ENCODE assay signal across 12 mouse cellular contexts in the genomic region with DNA sequence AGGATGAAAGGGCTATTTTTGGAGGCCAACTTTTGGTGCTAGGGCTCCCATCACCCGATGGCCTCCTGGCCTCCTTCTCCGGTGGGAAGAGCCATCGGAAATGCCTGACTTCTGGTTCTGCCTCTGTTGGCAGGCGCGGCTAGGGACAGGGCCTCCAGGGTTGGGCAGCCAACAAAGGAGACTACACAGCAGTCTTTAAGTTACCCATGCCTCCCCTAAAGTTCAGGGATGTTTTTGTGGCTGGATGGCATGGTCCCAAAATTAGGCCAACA.
DNase-seq lines count a peak whose midpoint lies in the region; ATAC-seq lines count a peak whose summit lies in the region.
"Had no signal": no experiment of that assay in that cellular context is flagged by ENCODE, and none has a peak within 500 bp of the region (broad histone marks: within the 10 kb centered on the region; RNA-seq: fewer than 3 reads in every experiment).

No protein-coding gene starts in this region.

- ATAC-seq in forebrain, embryonic 14.5 days, result no peak
- peak; percentile 9; the same call in 1 of the 2 replicates for ATAC-seq in heart, embryonic 16.5 days (replicated peaks; ENCODE audit: extremely low read depth, insufficient read depth, low FRiP score)

- no peaks in the 10 kb centered on the region for H3K36me3 ChIP-seq in forebrain, embryonic 10.5 days (replicated peaks)
- no peaks in the 10 kb centered on the region for H3K36me3 ChIP-seq in forebrain, embryonic 14.5 days (ENCODE audit: control insufficient read depth, insufficient read depth, low read length)
- H3K36me3 ChIP-seq in heart, embryonic 16.5 days (ENCODE audit: control insufficient read depth, insufficient read depth), result no peaks in the 10 kb centered on the region
- H3K36me3 ChIP-seq: liver, embryonic 13.5 days had no signal

- H3K4me3 ChIP-seq in forebrain, embryonic 10.5 days, result no peak overlapping the region
- no peak overlapping the region for H3K4me3 ChIP-seq in forebrain, embryonic 14.5 days (ENCODE audit: low read depth, low read length)
- no peak overlapping the region for H3K4me3 ChIP-seq in heart, embryonic 16.5 days (ENCODE audit: low read length)
- H3K4me3 ChIP-seq: erythroblast, embryonic 14.5 days; liver, embryonic 13.5 days had no signal

- H3K27me3 ChIP-seq in forebrain, embryonic 10.5 days (ENCODE audit: poor library complexity, severe bottlenecking), result peaks cover 24% of the 10 kb centered on the region
- no peaks in the 10 kb centered on the region; the same call in 1 of the 2 replicates for H3K27me3 ChIP-seq in forebrain, embryonic 14.5 days (replicated peaks; ENCODE audit: control insufficient read depth, insufficient read depth, low read length)
- no peaks in the 10 kb centered on the region for H3K27me3 ChIP-seq in heart, embryonic 16.5 days (ENCODE audit: control insufficient read depth, insufficient read depth, low read length)

- no peaks in the 10 kb centered on the region for H3K9me3 ChIP-seq in forebrain, embryonic 10.5 days
- H3K9me3 ChIP-seq in forebrain, embryonic 14.5 days (replicated peaks; ENCODE audit: control insufficient read depth, low read length), result no peaks in the 10 kb centered on the region
- H3K9me3 ChIP-seq in heart, embryonic 16.5 days (replicated peaks; ENCODE audit: control insufficient read depth, low read length), result no peaks in the 10 kb centered on the region
- H3K9me3 ChIP-seq: liver, embryonic 13.5 days had no signal

- H3K4me1 ChIP-seq in forebrain, embryonic 10.5 days, result peaks cover 31% of the 10 kb centered on the region
- H3K4me1 ChIP-seq in forebrain, embryonic 14.5 days (ENCODE audit: control insufficient read depth, insufficient read depth, low read length), result peaks cover 3% of the 10 kb centered on the region; the same call in 1 of the 2 replicates
- H3K4me1 ChIP-seq in heart, embryonic 16.5 days (ENCODE audit: control insufficient read depth, insufficient read depth, low read length), result peaks cover 13% of the 10 kb centered on the region

- peak overlapping the region; percentile 40; the same call in 1 of the 2 replicates for H3K27ac ChIP-seq in forebrain, embryonic 10.5 days
- no peak overlapping the region for H3K27ac ChIP-seq in forebrain, embryonic 14.5 days (ENCODE audit: low read depth, low read length)
- H3K27ac ChIP-seq in heart, embryonic 16.5 days (ENCODE audit: low read length), result peak overlapping the region; percentile 75
- H3K27ac ChIP-seq: liver, embryonic 13.5 days had no signal

- H3K9ac ChIP-seq in forebrain, embryonic 14.5 days (ENCODE audit: low read length), result no peak overlapping the region
- H3K9ac ChIP-seq in heart, embryonic 16.5 days (ENCODE audit: low read length), result no peak overlapping the region
- H3K9ac ChIP-seq: liver, embryonic 13.5 days had no signal

- no peak overlapping the region for H3K4me2 ChIP-seq in forebrain, embryonic 14.5 days (ENCODE audit: low read length)
- H3K4me2 ChIP-seq in heart, embryonic 16.5 days (ENCODE audit: low read depth, low read length), result no peak overlapping the region
- H3K4me2 ChIP-seq: liver, embryonic 13.5 days had no signal

- DNase-seq in forebrain, embryonic 10.5 days (ENCODE audit: extremely low spot score, low spot score), result no peak
- DNase-seq in forebrain, embryonic 14.5 days (ENCODE audit: low spot score), result no peak
- peak; percentile 43 for DNase-seq in adrenal gland, postnatal 14 days
- DNase-seq in kidney, postnatal 10 days, result peak; percentile 66
- no peak for DNase-seq in urinary bladder, postnatal 10 days (ENCODE audit: low spot score)
- DNase-seq in spleen, postnatal 4 days (ENCODE audit: low spot score in 2 of 2), result no peak
- DNase-seq in right cerebral cortex, adult 18-20 months, result no peak
- DNase-seq: cerebellum, postnatal 10 days; layer of hippocampus, adult 9-11 months; liver, embryonic 13.5 days had no signal

- WGBS in forebrain, embryonic 10.5 days, result 89% methylated on average over 5 of the region's 5 CpGs
- WGBS in forebrain, embryonic 14.5 days, result 93% methylated on average over 5 of the region's 5 CpGs
- 62% methylated on average over 5 of the region's 5 CpGs for WGBS in heart, embryonic 16.5 days

Comparison
In these comparisons a context has a peak if more than half of its experiments do, and no peak if none do; other contexts are left out.
1. DNase-seq: peak in adrenal gland, postnatal 14 days (single experiment) and kidney, postnatal 10 days (single experiment); none in forebrain, embryonic 10.5 days (single experiment), forebrain, embryonic 14.5 days (single experiment), urinary bladder, postnatal 10 days (single experiment), spleen, postnatal 4 days (0 of 2) and right cerebral cortex, adult 18-20 months (single experiment).